Mouse (Mus musculus) intestine, embryonic 16.5 days (tissue): ENCODE results near the gene Rhoc. TPM values are rescaled to one million over a fixed set of nuclear protein-coding genes. Genes with fewer than 3 reads are reported as not detected.
"Not testable (repeated sequence)": the region's sequence is repeated elsewhere in the genome, so short reads cannot be mapped to it uniquely, and the experiment has no call there.

Experiments used
- ATAC-seq: fragments of 200-750 bp; cut with Nextera tagmentation; 2 replicates; pipeline ENCODE4 v1.8.0; 2017; ENCODE audit warnings: moderate TSS enrichment, moderate library complexity
- H3K27ac ChIP-seq: fragments of 300-500 bp; sonication (generic); 2 replicates; pipeline ENCODE4 v1.5.1; 2014; ENCODE audit warnings: mild to moderate bottlenecking, low read length
- H3K27me3 ChIP-seq: fragments of 300-500 bp; sonication (generic); replicated peaks from 2 replicates; pipeline ENCODE4 v1.6.1; 2014; ENCODE audit warnings: low read length, control low read depth, mixed read lengths; ENCODE audit not compliant: control insufficient read depth, insufficient read depth
- H3K36me3 ChIP-seq: fragments of 300-500 bp; sonication (generic); 2 replicates; pipeline ENCODE4 v1.6.1; 2014; ENCODE audit warnings: low read length, control low read depth; ENCODE audit not compliant: control insufficient read depth, insufficient read depth
- H3K4me1 ChIP-seq: fragments of 300-500 bp; sonication (generic); 2 replicates; pipeline ENCODE4 v1.6.1; 2014; ENCODE audit warnings: low read length, control low read depth, mixed read lengths; ENCODE audit not compliant: control insufficient read depth, insufficient read depth
- H3K4me2 ChIP-seq: fragments of 300-500 bp; sonication (generic); 2 replicates; pipeline ENCODE4 v1.6.1; 2014; ENCODE audit warnings: low read depth, low read length, control low read depth
- H3K4me3 ChIP-seq: fragments of 300-500 bp; sonication (generic); 2 replicates; pipeline ENCODE4 v1.5.1; 2014; ENCODE audit warnings: mild to moderate bottlenecking, low read length
- H3K9ac ChIP-seq: fragments of 300-500 bp; sonication (generic); 2 replicates; pipeline ENCODE4 v1.6.1; 2014; ENCODE audit warnings: low read depth, low read length
- H3K9me3 ChIP-seq: fragments of 300-500 bp; sonication (generic); 2 replicates; pipeline ENCODE4 v1.6.1; 2016; ENCODE audit warnings: low read length, control low read depth; ENCODE audit not compliant: control insufficient read depth
- WGBS: fragments of 180-500 bp; shearing (Covaris S2); extraction: QIAGEN DNeasy Blood & Tissue Kit; methylation state at CpG from one replicate; pipeline ENCODE4 v1.1.7; 2014; 5-methylcytosine and 5-hydroxymethylcytosine counted together
- polyA plus RNA-seq: library from polyadenylated mRNA; unstranded; fragments of >200 nt; fragmentation: Nextera tagmentation; extraction: Ambion mirVana; gene quantifications from 2 replicates; pipeline ENCODE4 v1.2.1, GENCODE M21; 2015

Gene Rhoc
- polyA plus RNA-seq, result 171 and 184 TPM in 2 replicates

DNA sequence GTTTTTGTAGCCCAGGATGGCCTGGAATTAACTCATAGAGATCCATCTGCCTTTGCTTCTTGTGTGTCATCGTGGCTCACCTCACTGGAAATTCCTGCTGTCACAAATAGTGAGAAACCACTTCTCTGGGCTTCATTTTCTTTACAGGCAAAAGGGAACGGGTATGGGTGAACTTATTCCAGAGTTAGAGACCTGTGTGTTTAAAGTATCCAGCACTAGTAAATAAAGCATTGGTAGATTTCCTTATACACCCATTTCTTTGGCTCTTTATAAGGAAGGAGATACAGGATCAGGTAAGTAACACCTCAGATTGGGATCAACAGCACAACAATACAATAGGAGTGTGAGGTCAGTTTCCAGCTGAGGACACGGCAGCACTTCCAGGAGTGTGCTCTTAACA, at the start of gene Rhoc:
Gene Rhoc (plus strand): TSS at position 301 of the 400 bp plus-strand sequence.
- Histone ChIP-seq H3K27ac (peak within 1 kb of the TSS; percentile 92), H3K4me2 (peak within 1 kb of the TSS; percentile 80), H3K9ac (peak within 1 kb of the TSS; percentile 81), H3K4me1 (peaks cover 37% of the 10 kb centered on the region), H3K4me3 (peak within 1 kb of the TSS; percentile 76), H3K36me3 (peaks cover 5% of the 10 kb centered on the region; the same call in 1 of the 2 replicates), H3K27me3 (peaks cover 6% of the 10 kb centered on the region; the same call in 1 of the 2 replicates), H3K9me3 (no peaks in the 10 kb centered on the region)
- no peak for ATAC-seq
- WGBS, result 26% methylated on average over 3 of the region's 3 CpGs

DNA sequence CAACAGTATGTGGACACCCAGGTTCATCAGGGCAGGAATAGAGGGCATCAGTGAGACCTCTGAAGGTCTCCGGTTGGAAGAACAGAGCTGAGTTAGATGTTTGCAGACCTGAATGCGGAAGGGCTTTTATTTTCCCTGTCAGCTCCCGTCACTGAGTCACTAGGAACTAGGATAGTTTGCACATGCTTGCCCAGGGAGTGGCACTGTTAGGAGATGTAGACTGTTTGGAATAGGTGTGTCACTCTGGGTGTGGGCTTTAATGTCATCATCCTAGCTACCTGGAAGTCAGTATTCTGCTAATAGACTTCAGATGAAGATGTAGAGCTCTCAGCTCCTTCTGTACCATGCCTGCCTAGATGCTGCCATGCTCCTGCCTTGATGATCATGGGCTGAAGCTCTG, 46.2 kb upstream of the Rhoc start:
- Histone ChIP-seq H3K9me3 (no peaks in the 10 kb centered on the region), H3K9ac (no peak overlapping the region), H3K27ac (no peak overlapping the region), H3K4me1 (no peaks in the 10 kb centered on the region), H3K27me3 (no peaks in the 10 kb centered on the region), H3K36me3 (no peaks in the 10 kb centered on the region), H3K4me2 (no peak overlapping the region), H3K4me3 (no peak overlapping the region)
- 62% methylated on average over 3 of the region's 3 CpGs for WGBS
- ATAC-seq, result peak; percentile 53; the same call in 1 of the 2 replicates

DNA sequence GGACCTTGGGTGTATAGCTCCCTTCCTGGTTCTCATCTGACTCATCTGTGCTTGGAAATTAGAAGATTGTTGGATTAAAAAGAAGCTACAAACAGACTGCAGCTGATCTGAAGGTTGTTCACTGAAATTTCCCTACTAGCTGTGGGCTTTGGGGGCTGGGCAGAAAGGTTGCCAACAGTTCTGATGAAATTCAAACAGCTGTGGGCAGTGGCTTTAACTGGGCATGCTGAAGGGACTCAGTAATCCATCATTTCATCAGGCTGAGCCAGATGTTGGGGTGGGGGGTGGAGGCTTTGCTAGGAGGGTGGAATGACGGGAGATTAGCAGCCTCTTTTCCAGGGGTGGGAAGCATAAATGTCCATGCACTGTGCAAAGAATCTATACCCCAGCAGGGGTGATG, 45.0 kb upstream of the Rhoc start:
- H3K9me3 ChIP-seq, result no peaks in the 10 kb centered on the region
- H3K27me3 ChIP-seq, result no peaks in the 10 kb centered on the region
- H3K27ac ChIP-seq, result no peak overlapping the region
- no peak for ATAC-seq
- no peak overlapping the region for H3K4me3 ChIP-seq
- no peaks in the 10 kb centered on the region for H3K36me3 ChIP-seq
- WGBS, result 55% methylated on average over 1 of the region's 1 CpGs
- no peak overlapping the region for H3K4me2 ChIP-seq
- no peak overlapping the region for H3K9ac ChIP-seq
- no peaks in the 10 kb centered on the region for H3K4me1 ChIP-seq

DNA sequence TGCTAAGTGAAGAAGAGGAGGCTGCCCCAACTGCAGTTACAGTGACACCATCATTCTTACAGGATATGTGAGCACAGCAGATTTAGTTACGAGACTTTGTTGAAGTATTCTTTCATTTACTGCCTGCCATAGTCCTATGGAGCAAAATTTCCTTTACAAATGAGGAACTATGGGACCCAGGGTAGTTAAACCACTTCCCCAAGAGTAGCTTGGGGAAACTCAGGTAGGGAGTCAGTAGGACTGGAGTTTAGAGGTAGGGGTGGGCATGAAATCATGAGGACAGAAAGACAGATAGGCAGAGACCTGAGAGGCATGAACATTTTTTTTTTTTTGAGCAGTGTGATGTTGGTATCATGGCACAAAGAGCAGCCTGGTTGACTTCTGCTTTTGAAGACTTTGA, 44.3 kb upstream of the Rhoc start:
- ATAC-seq, result no peak
- WGBS, result 74% methylated on average over 1 of the region's 1 CpGs
- Histone ChIP-seq H3K27ac (no peak overlapping the region), H3K4me2 (no peak overlapping the region), H3K4me1 (no peaks in the 10 kb centered on the region), H3K9me3 (no peaks in the 10 kb centered on the region), H3K27me3 (no peaks in the 10 kb centered on the region), H3K9ac (no peak overlapping the region), H3K36me3 (no peaks in the 10 kb centered on the region), H3K4me3 (no peak overlapping the region)

DNA sequence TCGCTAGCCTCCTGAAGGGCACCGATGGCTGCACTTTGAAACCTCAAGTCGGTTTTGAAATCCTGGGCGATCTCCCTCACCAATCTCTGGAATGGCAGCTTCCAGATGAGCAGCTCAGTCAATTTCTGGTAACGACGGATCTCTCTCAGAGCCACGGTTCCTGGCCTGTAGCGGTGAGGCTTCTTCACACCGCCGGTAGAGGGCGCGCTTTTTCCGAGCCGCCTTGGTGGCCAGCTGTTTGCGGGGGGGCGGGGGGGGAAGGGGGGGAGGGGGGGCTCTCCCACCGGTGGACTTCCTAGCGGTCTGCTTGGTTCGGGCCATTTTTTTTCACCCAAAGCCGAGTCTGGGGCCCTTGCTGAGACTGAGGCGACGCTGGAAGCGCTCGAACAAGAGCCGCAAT, 35.3 kb upstream of the Rhoc start:
- H3K27me3 ChIP-seq, H3K27ac ChIP-seq, H3K9ac ChIP-seq, ATAC-seq, H3K4me1 ChIP-seq, H3K36me3 ChIP-seq, H3K9me3 ChIP-seq, H3K4me3 ChIP-seq, H3K4me2 ChIP-seq: not testable (repeated sequence)
- 17% methylated on average over 20 of the region's 25 CpGs for whole genome bisulfite sequencing

DNA sequence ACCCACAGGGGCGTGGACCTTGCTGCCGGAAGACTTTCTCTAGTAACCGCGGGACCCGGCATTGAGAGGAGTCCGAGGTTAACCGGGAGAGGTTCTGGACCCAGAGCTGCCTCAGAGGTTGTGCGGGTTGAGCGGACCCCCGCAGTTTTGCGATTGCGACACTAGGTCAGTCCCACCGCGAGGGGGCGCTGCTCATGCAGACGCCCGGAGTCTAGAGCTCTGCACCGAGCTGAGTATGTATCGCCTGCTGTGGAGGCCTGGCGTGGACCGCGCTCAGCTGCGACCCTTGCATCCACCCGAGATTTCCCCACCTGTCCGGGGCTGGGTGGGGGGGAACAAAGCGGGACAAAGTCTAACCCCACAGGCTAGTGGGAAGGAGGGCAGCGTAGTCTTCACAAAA, 29.8 kb upstream of the Rhoc start:
- Histone ChIP-seq H3K4me1 (peaks cover 3% of the 10 kb centered on the region; the same call in 1 of the 2 replicates), H3K9me3 (no peaks in the 10 kb centered on the region), H3K27ac (no peak overlapping the region), H3K4me3 (peak overlapping the region; percentile 45), H3K27me3 (peaks cover 8% of the 10 kb centered on the region; the same call in 1 of the 2 replicates), H3K36me3 (no peaks in the 10 kb centered on the region), H3K9ac (peak overlapping the region; percentile 59), H3K4me2 (peak overlapping the region; percentile 86)
- under 1% methylated on average over 27 of the region's 27 CpGs for WGBS
- ATAC-seq, result peak; percentile 69

DNA sequence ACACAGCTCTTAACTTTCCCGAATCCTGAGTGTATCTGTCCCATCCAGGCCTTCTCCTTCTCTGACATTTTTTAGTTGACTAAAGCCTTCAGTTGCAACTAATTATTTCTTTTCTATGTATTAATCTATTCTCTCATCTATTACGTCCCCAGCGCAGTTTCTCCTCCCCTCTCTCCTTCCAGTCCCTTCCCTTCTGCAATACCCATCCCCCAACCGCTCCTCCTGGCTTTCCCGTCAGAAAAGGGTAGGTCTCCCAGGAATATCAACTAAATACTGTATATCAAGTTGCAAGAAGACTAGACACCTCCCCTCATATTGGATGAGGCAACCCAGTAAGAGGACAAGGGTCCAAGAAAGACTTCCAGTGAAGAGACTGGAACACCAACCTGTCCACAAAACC, 29.3 kb upstream of the Rhoc start:
- Histone ChIP-seq H3K9me3 (no peaks in the 10 kb centered on the region), H3K36me3 (no peaks in the 10 kb centered on the region), H3K27me3 (peaks cover 8% of the 10 kb centered on the region; the same call in 1 of the 2 replicates), H3K4me3 (peak overlapping the region; percentile 45), H3K9ac (peak overlapping the region; percentile 59), H3K27ac (no peak overlapping the region), H3K4me1 (peaks cover 3% of the 10 kb centered on the region; the same call in 1 of the 2 replicates), H3K4me2 (peak overlapping the region; percentile 86)
- ATAC-seq, result no peak
- WGBS, result 16% methylated on average over 5 of the region's 5 CpGs

DNA sequence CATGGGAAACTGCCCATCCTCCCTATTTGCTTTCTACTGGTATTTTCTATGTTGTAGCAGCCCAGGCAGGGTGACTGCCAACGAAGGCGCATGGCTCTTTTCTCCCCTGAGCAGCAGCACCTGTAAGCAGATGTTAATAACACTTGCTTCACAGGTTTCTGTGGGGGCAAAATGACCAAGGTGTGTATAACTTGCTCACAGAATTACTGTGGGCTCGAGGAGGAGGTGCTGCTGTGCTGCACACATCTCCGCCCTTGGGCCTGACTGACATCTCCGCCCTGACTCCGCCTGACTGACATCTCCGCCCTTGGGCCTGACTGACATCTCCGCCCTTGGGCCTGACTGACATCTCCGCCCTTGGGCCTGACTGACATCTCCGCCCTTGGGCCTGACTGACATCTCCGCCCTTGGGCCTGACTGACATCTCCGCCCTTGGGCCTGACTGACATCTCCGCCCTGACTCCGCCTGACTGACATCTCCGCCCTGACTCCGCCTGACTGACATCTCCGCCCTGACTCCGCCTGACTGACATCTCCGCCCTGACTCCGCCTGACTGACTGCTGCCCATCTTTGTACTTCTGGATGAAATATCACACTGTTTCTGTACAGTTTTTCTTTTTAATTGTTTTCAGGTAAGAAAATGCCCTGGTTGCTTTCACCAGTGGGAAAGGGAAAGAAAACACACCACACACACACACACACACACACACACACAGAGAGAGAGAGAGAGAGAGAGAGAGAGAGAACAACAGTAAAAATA, 25.9 kb upstream of the Rhoc start:
- H3K27me3 ChIP-seq, H3K4me2 ChIP-seq: not testable (repeated sequence)
- ATAC-seq, result peak; percentile 54

DNA sequence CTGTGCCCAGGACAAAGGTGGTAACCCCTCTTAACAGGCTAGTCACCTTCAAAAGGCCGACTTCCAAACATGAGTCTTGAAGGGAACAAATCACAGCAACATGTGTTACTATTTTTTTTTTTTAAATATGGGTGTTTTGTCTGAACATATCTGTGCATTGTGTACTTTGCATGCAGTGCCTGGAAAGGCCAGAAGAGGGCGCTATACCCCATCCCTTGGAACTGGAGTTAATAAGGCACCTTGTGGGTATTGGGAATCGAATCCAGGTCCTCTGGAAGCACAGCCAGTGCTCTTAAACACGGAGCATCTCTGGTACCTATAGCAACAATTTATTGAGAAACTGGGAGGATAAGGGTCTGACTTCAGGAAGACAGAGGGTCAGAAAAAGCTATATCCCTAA, 23.2 kb upstream of the Rhoc start:
- H3K4me3 ChIP-seq, result no peak overlapping the region
- H3K36me3 ChIP-seq, result no peaks in the 10 kb centered on the region
- no peak for ATAC-seq
- H3K4me2 ChIP-seq, result no peak overlapping the region
- H3K27me3 ChIP-seq, result 0 out of 2 replicates have a peak, but pooled peaks cover 3% of the 10 kb centered on the region
- WGBS, result 23% methylated on average over 4 of the region's 4 CpGs
- H3K4me1 ChIP-seq, result no peaks in the 10 kb centered on the region
- H3K9me3 ChIP-seq, result no peaks in the 10 kb centered on the region
- H3K9ac ChIP-seq, result no peak overlapping the region
- no peak overlapping the region for H3K27ac ChIP-seq

More for the DNA sequence above, 25.9 kb upstream of the Rhoc start:
- not testable (repeated sequence) for H3K4me1 ChIP-seq, H3K4me3 ChIP-seq, H3K27ac ChIP-seq, H3K9ac ChIP-seq, H3K9me3 ChIP-seq, H3K36me3 ChIP-seq
- 21% methylated on average over 20 of the region's 20 CpGs for WGBS
